Mouse (Mus musculus) c-Kit-negative CD71-positive TER-119-positive erythroid progenitor cells, embryonic 14.5 days (primary cell): Measurements from ENCODE around the gene Ttll6.
"Not testable (repeated sequence)": the region's sequence is repeated elsewhere in the genome, so short reads cannot be mapped to it uniquely, and the experiment has no call there.

ENCODE experiments used
- DNase-seq: peaks from one replicate; pipeline ENCODE4 v3.0.0-alpha.2; 2013; ENCODE audit warnings: low read depth, low spot score

Ttll6 gene

GRCm38 (mm10) chr11:96133239-96133865 lies at the start of gene Ttll6:
Gene Ttll6 (plus strand): TSS chr11:96133786.
- DNase-seq = no peak

- DNase-seq = no peak
Measured at GRCm38 (mm10) chr11:96087981-96088380, 45.6 kb upstream of the Ttll6 start.

- no peak for DNase-seq
Measured at GRCm38 (mm10) chr11:96091073-96091472, 42.5 kb upstream of the Ttll6 start.

GRCm38 (mm10) chr11:96092674-96093291 lies 40.8 kb upstream of the Ttll6 start:
- DNase-seq = no peak

GRCm38 (mm10) chr11:96093361-96093760 lies 40.2 kb upstream of the Ttll6 start:
- peak; percentile 27 for DNase-seq

- no peak for DNase-seq
Measured at GRCm38 (mm10) chr11:96108376-96108775, 25.2 kb upstream of the Ttll6 start.

- DNase-seq = not testable (repeated sequence)
Measured at GRCm38 (mm10) chr11:96110950-96111349, 22.6 kb upstream of the Ttll6 start.

GRCm38 (mm10) chr11:96111751-96112150 lies 21.8 kb upstream of the Ttll6 start, which contains the start of gene Calcoco2:
Gene Calcoco2 (minus strand): TSS chr11:96111964.
- no peak for DNase-seq

- no peak for DNase-seq
Measured at GRCm38 (mm10) chr11:96114077-96114476, 19.5 kb upstream of the Ttll6 start.

GRCm38 (mm10) chr11:96115416-96115815 lies 18.2 kb upstream of the Ttll6 start:
- DNase-seq = no peak

GRCm38 (mm10) chr11:96116116-96116515 lies 17.5 kb upstream of the Ttll6 start:
- DNase-seq = no peak

- not testable (repeated sequence) for DNase-seq
Measured at GRCm38 (mm10) chr11:96116925-96117324, 16.7 kb upstream of the Ttll6 start.

- no peak for DNase-seq
Measured at GRCm38 (mm10) chr11:96119401-96119800, 14.2 kb upstream of the Ttll6 start.

- not testable (repeated sequence) for DNase-seq
Measured at GRCm38 (mm10) chr11:96122806-96123205, 10.8 kb upstream of the Ttll6 start.

GRCm38 (mm10) chr11:96124052-96124914 lies 9.3 kb upstream of the Ttll6 start:
- DNase-seq = no peak

- DNase-seq = no peak
Measured at GRCm38 (mm10) chr11:96130606-96131005, 3.0 kb upstream of the Ttll6 start.

- DNase-seq = no peak
Measured at GRCm38 (mm10) chr11:96135847-96136246, 2.3 kb downstream of the Ttll6 start.

GRCm38 (mm10) chr11:96140726-96141175 lies 7.2 kb downstream of the Ttll6 start:
- no peak for DNase-seq

- no peak for DNase-seq
Measured at GRCm38 (mm10) chr11:96143766-96144165, 10.2 kb downstream of the Ttll6 start.

GRCm38 (mm10) chr11:96145622-96146270 lies 12.2 kb downstream of the Ttll6 start:
- no peak for DNase-seq

- DNase-seq = no peak
Measured at GRCm38 (mm10) chr11:96147471-96147870, 13.9 kb downstream of the Ttll6 start.

- no peak for DNase-seq
Measured at GRCm38 (mm10) chr11:96164769-96165168, 31.2 kb downstream of the Ttll6 start.
